Mouse (Mus musculus): ENCODE measurements around the gene Pla2g1b.
A peak's percentile ranks its signal among the peaks of the same experiment; 100 is the strongest.
"Not testable (repeated sequence)": the region's sequence is repeated elsewhere in the genome, so short reads cannot be mapped to it uniquely, and the experiment has no call there.

Pla2g1b gene

DNA sequence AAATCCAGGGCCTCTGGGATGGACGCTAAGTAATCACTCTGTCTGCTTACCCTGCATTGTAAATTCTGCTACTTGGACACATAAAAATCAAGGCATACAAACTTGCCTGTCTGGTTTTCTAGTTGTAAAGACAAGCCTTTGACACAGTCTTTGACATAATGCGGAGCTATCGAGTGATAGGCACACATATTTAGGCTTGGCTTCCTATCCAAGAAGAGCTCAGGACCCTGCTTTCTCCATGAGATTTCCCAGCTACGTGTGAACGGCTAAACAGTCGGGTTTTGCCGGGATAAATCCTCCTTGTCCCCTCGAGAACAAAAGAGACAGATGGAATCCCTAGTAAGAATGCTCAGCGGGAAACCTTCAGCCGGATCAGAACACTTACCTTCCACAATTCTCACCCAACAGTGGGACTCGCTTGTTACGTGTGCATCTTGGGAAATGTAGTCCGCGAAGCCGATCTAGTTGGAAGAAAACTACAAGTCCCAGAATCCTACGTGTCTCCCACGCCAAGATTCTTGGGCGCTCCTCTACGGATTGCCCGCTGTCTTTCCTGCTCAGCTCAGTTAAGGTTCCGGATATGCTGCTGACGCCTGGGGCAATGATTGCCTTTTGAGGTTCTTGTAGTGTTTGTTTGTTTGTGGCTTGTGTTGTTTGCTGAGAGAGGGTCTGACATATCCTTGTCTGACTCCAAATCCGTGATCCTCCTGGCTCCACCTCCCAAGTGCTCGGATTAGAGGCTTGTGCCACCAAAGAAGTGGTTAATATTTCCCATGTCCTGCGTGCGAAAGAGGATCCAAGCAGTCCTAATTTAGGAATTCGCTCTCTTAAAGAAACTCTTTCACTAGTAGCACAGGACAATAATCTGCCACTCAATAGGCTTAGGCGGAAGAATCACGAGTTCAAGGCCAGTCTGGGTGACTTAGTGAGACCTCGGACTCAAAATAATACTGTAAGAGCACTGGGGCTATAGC lies 18.2 kb downstream of the Pla2g1b start, which contains the start of gene Sirt4:
TSS of gene Sirt4 (minus strand) at position 779 of the 974 bp plus-strand sequence.
- DNase-seq (ENCODE audit: low spot score in 2 of 2): peak in 1 of 2 experiments; percentile 71

DNA sequence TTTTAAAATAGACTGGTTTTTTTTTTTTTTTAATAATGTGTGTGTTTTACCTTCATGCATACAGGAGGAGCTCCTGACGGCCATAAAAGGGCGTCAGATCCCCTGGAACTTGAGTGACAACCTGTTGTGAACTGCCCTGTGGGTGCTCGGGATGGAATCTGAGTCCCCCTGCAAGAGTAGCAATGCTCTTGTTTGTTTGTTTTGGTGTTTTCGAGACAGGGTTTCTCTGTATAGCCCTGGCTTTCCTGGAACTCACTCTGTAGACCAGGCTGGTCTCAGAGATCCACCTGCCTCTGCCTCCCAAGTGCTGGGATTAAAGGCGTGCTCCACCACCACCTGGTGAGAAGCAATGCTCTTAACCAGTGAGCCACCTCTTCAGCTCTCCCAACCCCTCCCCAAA lies 18.9 kb downstream of the Pla2g1b start:
- no peak for DNase-seq (ENCODE audit: low spot score in 2 of 2)

DNA sequence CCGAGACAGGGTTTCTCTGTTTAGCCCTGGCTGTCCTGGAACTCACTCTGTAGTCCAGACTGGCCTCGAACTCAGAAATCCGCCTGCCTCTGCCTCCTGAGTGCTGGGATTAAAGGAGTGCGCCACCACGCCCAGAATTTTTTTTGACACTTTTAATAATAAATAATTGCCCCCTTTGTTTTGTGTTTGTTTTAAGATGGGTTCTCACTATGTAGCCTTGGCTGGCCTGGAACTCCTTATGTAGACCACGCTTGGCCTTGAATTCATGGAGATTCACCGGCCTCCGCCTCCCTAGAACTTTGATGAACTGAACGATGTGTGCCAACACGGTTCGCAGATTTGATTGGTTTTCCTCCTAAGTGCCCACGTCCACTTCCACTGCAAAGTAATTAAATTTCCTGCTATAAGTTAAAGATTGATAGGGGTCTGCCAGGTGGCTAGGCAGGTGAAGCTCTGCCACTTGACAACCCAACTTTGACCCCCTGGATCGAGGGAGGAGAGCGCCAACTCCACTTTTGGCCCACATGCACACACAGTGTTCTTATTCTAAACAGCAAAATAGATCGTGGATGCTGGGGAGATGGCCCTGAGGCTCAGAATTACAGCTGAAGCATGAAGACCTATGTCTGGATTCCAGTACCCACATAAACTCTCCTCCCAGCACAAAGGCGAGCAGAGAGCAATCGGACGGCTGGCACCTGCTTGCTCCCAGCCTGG lies 19.6 kb downstream of the Pla2g1b start:
- DNase-seq (ENCODE audit: low spot score in 2 of 2): no peak

DNA sequence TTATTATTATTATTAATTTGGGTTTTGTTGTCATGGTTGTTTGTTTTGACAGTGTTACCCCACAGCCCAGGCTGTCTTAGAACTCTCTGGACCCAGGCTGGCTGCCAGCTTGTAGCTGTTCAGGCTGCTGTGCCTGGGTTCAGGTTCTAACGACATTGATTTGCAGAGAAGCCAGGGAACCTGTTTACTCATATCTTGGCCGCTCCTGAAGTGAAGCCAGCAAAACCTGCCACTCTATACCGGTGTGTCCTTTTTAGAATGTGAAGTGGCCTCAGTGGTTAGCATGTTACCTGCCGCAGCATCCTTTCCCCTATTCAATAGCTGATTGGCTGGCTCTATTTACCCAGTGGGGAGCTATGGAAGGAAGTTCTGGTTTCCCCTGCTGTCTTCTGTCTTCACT lies 20.7 kb downstream of the Pla2g1b start:
- DNase-seq (ENCODE audit: low spot score in 2 of 2): no peak

DNA sequence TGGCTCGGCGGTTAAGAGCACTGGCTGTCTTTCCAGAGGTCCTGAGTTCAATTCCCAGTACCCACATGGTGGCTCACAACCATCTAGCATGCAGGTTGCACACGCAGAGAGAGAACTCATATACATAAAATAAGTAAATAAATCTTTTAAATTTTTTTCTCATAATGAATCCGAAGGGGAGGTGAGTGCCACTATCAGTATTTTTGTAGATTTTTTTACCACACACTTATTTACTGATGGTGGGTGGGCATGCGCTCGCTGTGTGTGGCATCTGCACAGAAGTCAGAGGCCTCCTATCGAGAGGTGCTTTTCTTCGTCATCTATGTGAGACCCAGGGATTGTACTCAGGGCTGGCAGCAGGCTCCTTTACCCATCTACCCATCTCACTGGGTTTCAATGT lies 21.3 kb downstream of the Pla2g1b start:
- no peak for DNase-seq (ENCODE audit: low spot score in 2 of 2)

DNA sequence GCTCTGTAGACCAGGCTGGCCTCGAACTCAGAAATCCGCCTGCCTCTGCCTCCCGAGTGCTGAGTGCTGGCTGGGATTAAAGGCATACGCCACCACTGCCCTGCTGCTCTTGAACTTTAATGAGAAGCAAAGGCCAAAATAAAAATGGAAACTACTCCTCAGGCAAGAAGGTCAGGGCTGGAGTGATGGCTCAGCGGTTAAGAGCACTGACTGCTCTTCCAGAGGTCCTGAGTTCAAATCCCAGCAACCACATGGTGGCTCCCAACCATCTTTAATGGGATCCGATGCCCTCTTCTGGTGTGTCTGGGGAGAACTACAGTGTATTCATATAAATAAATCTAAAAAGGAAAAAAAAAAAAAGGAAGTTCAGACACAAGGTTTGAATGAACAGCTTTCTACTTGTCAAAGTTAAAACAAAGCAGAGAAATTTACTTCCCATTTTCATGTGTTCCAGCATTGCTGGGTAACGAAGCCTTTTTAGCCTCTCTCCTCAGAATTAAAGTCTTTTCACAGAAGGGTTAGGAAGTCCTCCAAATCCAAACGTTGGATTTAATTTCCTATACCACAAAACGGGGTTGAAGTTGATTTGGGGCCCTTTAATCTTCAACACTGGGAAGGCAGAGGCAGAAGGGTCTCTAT lies 22.0 kb downstream of the Pla2g1b start:
- no peak for DNase-seq (ENCODE audit: low spot score in 2 of 2)

DNA sequence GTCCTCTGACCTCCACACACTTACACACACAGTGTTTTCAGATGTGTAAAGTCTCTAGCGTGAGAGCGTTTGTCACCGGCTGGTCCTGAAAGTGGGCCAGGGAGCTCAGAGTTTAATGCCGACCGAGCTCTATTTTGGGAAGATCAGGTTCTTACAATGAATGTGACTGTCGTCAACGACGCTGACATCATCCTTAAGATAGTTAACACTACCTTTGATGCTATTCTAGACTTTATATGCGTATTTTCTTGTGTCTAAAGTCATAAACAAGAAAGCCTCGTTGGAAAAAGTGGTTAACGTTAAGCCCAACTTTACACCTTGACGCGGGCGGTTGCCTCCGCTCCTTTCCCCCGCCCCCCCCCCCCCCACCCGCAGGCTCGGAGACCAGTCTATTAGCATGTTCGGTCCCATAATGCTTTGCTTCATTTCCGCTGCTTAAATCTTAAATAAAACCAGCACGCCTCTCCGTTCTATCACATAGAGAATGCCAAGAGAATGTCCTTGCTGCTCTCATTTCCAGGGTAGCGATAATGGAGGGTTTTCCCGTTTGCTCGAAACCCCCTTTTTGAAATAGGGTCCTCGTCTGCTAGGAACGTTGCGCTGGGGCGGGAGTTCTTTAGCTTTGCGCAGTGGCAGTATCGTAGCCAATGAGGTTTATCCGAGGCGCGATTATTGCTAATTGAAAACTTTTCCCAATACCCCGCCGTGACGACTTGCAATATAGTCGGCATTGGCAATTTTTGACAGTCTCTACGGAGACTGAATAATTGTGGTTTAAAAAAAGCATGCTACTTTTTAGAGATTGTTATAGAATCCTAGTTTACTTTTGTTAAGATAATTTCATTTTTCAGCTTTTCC lies 23.0 kb downstream of the Pla2g1b start:
- DNase-seq (ENCODE audit: low spot score in 2 of 2): peak; percentile 73

DNA sequence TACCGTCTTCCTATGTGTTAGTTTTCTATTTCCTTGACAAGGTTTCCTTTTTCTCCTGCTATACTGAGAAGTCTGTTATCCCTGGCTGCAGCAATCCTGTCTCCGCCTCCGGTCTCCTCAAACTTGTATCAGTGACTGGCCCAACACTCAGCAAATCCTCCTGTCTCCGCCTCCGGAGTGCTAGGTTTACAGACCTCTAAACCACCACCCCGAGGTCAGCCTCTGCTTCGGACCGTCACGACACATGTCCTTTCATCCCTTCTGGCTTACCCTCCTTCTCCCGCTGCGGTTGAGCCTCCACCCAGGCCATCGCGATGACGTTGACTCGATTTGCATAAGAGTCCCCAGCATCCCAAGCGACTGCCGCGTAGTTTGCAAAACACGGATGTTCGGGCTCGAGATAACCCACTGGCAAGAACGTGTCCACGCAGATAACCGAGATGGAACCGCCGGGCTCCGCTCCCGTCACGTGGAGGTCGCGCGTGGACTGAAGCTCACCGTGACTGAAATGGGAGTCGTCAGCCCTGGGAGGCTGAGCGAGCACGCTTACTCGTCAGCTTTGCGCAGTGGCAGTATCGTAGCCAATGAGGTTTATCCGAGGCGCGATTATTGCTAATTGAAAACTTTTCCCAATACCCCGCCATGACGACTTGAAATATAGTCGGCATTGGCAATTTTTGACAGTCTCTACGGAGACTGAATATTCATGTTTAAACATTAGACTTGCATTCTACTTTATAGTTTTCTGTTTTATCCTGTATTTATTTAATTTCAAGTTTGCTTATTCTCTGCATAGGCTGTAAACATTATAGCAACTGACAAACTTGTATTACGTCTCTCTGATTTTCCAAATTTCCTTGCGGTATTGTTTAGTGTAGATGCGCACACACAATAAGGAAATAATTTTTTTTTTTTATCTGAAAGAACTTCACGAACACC lies 23.9 kb downstream of the Pla2g1b start:
- peak; percentile 82 for DNase-seq (ENCODE audit: low spot score in 2 of 2)

DNA sequence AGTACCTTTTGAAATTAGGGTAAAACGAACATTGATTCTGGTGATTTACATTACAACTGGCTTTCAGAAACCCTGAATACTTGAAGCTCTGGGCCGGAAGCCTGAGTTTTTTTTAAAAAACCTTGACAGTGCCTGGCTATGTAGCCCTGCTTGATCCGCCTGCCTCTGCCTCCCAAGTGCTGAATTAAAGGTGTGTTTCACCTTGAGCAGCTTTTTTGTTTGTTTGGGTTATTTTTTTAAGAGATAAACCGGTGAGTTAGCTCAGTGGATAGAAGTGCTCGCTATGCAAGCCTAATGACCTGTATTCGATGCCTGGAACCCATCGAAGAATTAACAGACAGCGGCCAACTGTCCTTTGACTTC lies 24.6 kb downstream of the Pla2g1b start:
- DNase-seq (ENCODE audit: low spot score in 2 of 2): no peak

DNA sequence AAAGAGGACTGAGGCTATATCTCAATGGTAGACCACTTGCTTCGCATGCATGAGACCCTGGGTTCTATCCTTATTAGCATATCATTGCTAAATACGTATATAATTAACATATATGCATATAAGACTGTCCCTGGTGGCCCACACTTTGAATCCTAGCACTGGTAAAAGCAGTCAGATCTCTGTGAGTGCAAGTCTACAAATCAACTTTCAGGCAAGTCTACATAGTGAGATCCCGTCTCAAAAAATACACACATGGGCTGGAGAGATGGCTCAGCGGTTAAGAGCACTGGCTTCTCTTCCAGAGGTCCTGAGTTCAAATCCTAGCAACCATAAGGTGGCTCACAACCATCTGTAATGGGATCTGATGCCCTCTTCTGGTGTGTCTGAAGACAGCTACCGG lies 25.0 kb downstream of the Pla2g1b start:
- DNase-seq (ENCODE audit: low spot score in 2 of 2): no peak

DNA sequence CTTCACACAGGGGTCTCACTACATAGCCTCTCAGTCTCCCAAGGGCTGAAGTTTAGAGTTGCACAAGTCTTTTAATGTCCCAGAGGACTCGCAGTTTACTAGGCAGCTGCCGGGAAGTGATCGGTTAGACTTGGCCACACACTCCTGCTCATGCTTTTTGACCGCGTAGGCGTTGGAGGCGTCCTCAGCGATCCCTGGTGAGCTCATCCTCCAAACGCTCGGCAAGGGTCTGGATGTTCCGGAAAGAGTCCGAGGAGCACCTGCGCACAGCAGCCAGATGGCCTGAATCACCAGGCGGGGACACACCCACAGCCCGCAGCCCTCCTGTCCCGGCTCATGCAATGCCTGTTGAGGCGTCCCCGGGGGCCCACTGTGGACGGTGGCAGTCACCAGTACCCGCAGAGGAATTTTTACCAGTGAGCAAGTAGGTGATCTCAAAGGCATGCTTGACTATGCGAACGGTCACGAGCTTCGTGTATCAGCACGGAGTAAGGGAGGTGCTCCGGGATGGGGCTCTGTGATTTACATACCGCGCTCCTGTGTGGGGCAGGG lies 25.8 kb downstream of the Pla2g1b start:
- peak in 1 of 2 experiments; percentile 76 for DNase-seq (ENCODE audit: low spot score in 2 of 2)

DNA sequence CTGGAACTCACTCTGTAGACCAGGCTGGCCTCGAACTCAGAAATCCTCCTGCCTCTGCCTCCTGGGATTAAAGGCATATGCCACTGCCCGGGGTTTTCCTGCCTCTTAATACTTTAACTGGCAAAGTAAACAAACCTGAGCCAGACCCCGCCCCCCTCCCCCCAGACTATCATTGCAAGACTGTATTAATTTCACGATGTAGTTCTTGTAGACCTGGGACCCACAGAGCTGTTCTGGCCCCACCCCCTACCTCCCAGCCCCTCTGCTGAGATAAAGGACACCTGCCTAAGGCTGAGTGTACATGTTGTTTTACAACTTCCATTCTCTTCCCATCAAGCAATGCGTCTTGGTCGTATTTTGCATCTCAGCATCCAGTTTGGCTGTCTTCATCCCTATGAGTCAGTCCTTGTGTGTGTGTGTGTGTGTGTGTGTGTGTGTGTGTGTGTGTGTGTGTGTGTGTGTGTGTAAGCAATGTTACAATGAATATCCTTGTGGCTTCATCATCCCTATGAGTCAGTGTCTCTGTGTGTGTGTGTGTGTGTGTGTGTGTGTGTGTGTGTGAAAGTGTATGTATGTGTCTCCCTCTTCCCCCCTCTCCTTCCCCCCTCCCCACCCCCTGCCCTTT lies 26.8 kb downstream of the Pla2g1b start:
- DNase-seq (ENCODE audit: low spot score in 2 of 2): no peak

DNA sequence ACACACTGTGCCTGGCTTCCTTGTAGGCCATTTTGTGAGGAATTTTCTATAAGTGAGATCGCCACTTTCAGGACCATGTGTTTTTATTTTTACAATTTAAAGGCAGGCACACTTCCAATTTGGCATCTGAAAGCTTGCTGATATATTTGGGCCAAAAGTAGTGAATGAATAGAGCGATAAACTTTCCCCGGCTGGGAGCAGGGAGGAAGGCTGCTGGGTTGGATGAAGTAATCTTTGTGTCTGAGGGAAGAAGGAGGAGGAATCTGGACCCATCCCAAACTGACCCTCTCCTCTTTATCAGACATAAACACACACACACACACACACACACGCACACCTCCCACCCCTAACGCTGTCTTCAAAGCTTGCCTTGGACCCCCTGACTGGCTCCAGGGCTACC lies 27.4 kb downstream of the Pla2g1b start:
- no peak for DNase-seq (ENCODE audit: low spot score in 2 of 2)

DNA sequence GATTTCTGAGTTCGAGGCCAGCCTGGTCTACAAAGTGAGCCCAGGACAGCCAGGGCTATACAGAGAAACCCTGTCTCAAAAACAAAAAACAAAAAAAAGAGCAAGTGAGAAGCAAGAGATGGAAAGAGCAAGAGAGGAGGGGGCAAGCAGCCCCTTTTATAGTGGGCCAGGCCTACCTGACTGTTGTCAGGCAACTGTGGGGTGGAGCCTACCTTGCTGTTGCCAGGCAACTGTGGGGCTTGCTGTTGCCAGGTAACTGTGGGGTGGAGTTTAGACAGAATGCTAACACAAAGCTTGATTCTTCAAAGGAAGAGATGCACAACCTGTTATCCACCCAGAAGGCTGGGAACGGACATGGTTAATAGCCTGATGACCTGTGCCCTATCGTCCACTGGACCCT lies 29.6 kb downstream of the Pla2g1b start:
- not testable (repeated sequence) for DNase-seq (ENCODE audit: low spot score in 2 of 2)

DNA sequence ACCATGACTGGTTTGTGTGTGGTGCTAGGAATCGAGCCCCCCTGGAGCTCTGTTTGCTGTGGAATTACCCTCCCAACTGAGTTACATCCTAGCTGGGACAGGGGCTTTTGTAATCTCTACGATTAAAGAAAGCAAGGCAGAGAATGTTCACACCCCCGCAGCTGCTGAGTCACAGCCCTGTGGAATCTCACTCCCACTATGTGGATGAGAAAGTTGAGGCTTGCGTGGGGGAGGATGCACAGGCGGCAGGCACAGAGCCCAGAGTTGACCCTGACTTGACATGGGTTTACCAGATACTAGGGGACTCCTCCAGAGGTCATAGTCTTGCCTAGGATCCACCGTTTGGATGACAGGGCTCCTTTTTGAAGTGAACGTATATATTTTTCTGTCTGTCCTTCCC lies 31.0 kb downstream of the Pla2g1b start:
- no peak for DNase-seq (ENCODE audit: low spot score in 2 of 2)

DNA sequence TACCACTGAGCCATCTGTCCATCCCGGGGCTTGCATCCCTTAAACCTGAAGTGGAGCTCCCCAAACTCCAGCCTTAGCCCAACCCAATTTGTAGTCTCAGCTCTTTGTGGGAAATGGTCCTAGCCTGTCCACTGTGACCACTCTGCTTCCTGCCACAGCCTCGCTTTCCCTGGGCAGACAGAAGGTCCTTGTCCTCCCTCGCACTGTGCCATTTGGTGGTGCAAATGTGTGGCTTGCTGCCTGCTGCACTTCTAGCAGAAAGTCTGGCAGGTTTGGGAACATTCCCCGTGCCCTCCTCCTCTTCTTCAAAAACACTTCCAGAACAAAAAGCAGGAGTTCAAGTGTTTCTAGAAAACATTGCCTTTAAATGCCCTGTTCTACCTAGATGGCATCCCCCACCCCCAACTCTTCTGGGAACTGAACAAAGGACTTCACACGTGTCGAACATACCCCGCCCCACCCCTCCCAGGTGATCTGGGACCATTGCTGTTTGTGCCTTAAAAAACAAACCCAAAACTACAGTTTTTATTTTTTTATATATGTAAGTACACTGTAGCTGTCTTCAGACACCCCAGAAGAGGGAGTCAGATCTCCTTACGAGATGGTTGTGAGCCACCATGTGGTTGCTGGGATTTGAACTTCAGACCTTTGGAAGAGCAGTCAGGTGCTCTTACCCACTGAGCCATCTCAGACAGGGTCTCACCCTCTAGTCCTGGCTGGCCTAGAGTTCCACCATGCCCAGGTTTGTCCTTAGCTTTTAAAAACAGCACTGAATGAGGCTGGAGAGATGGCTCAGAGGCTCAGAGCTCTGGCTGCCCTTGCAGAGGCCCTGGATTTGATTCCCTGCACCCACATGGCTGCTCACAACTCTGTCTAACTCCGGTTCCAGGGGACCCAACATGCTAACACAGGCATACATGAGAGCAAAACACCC lies 32.5 kb downstream of the Pla2g1b start:
- no peak for DNase-seq (ENCODE audit: low spot score in 2 of 2)

DNA sequence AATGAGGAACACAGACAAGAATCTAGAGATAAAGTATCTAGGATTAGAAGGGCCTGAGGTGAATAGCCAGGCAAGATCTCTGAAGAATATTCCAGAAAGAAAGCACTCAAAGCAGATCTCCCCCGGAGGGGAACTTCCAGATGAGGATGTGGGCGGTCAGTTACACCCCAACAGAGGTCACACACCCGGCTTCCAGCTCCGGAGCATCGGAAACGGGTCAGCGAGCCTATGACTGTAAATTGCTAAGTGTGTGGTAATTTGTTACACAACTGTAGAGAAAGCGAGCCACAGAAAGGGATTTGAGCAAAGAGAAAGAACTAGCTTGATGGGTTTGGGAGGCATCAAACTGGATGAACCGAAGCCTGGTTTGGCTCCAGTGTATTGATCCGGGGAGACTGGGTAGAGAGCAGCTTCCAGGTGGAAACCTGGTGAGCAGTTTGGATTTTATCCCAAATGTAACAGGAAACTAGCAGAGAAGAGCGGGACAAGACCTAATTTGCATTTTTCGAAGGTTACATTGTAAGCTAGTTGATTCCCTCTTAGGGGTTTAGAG lies 34.4 kb downstream of the Pla2g1b start:
- DNase-seq (ENCODE audit: low spot score in 2 of 2): no peak

DNA sequence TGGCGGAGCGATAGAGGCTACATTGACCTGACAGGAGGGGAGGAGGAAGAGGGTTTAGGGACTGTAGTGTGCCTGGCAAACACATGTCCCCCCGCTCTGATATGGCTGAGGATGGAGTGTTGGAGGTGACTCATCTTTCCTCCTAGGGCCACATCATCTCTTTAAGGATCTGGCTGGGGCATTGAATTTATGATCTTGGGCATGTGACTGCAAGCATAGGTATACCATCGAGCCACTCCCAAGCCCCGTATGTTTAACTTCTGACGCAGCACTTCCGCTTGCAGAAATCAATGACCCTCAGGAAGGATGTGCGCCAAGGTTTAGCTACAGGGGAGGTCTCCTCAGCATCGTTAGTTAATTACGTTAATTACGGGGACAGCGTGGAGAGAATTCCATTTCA lies 37.0 kb downstream of the Pla2g1b start:
- no peak for DNase-seq (ENCODE audit: low spot score in 2 of 2)
